In the genomic region with DNA sequence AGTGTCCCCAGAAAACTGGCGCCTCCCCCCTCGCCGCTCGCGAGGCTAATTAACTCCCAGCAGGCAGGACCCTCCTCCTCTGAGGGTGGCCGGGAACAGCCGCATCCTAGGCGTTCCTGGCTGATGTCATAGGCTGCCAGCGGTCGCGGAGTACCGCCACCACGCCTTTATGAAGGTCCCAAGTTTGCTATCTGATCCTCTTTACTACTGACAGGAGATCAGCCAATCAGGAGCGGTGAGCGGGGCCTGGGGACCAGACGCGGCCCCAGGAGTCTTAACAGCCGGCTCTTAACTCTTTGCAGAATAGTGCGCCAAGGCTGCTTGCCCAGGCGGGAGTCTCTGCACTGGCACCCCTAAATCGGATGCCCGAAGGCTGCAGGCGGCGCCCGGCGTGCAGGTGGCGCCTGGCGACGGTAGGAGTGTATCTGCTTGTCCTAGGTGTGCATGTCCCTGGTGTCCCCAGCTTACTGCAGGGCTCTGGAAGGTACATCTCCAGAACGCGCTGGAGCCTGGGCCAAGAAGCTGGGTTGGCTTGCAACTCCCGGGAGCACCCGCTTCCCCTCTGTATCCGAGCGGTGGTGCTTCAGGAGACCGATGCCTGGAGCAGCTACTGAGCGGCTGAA, we compare ENCODE assay signal across 9 mouse cellular contexts. TPM values are rescaled to one million over a fixed set of nuclear protein-coding genes. Genes with fewer than 3 reads are reported as not detected.
A peak's percentile ranks its signal among the peaks of the same experiment; 100 is the strongest.
DNase-seq lines count a peak whose midpoint lies in the region; ATAC-seq lines count a peak whose summit lies in the region.
"Had no signal": no experiment of that assay in that cellular context is flagged by ENCODE, and none has a peak within 500 bp of the region (broad histone marks: within the 10 kb centered on the region; RNA-seq: fewer than 3 reads in every experiment).

A gene (minus strand): TSS at position 139 of the 623 bp plus-strand sequence.

- peak within 1 kb of the TSS; percentile 67 for H3K4me2 ChIP-seq in heart, embryonic 14.5 days (ENCODE audit: low read length)
- peak within 1 kb of the TSS; percentile 93 for H3K4me2 ChIP-seq in limb, embryonic 12.5 days
- H3K4me2 ChIP-seq in neural tube, embryonic 12.5 days (replicated peaks): peak within 1 kb of the TSS; percentile 91

- peak within 1 kb of the TSS; percentile 85 for H3K9ac ChIP-seq in heart, embryonic 14.5 days (ENCODE audit: low read length)
- peak within 1 kb of the TSS; percentile 47 for H3K9ac ChIP-seq in limb, embryonic 12.5 days (replicated peaks)
- peak within 1 kb of the TSS; percentile 42; the same call in 1 of the 2 replicates for H3K9ac ChIP-seq in neural tube, embryonic 12.5 days

- no peaks in the 10 kb centered on the region for H3K9me3 ChIP-seq in heart, embryonic 14.5 days (ENCODE audit: control insufficient read depth, low read length)
- H3K9me3 ChIP-seq in limb, embryonic 12.5 days: no peaks in the 10 kb centered on the region
- H3K9me3 ChIP-seq in neural tube, embryonic 12.5 days: no peaks in the 10 kb centered on the region
- H3K9me3 ChIP-seq: megakaryocyte, embryonic 14.5 days had no signal

- peaks cover 8 to 16% of the 10 kb centered on the region in 2 experiments for H3K4me1 ChIP-seq in heart, embryonic 14.5 days (ENCODE audit: control insufficient read depth in 2 of 2, insufficient read depth in 2 of 2, low read length in 2 of 2)
- peaks cover 22% of the 10 kb centered on the region for H3K4me1 ChIP-seq in limb, embryonic 12.5 days (replicated peaks)
- peaks cover 11% of the 10 kb centered on the region; the same call in 1 of the 2 replicates for H3K4me1 ChIP-seq in neural tube, embryonic 12.5 days
- H3K4me1 ChIP-seq: megakaryocyte, embryonic 14.5 days had no signal

- peak within 1 kb of the TSS; percentile 57 to 92 for H3K4me3 ChIP-seq in heart, embryonic 14.5 days (ENCODE audit: control insufficient read depth in 1 of 2, insufficient read depth in 1 of 2, low read depth in 1 of 2, low read length in 2 of 2)
- H3K4me3 ChIP-seq in limb, embryonic 12.5 days (replicated peaks): peak within 1 kb of the TSS; percentile 44
- H3K4me3 ChIP-seq in neural tube, embryonic 12.5 days: peak within 1 kb of the TSS; percentile 36
- H3K4me3 ChIP-seq: megakaryocyte, embryonic 14.5 days had no signal

- peak within 1 kb of the TSS; percentile 83 to 92 for H3K27ac ChIP-seq in heart, embryonic 14.5 days (replicated peaks in 1 of 2; ENCODE audit: control insufficient read depth in 1 of 2, insufficient read depth in 1 of 2, low read depth in 2 of 2, low read length in 2 of 2)
- no peak within 1 kb of the TSS for H3K27ac ChIP-seq in limb, embryonic 12.5 days
- no peak within 1 kb of the TSS for H3K27ac ChIP-seq in neural tube, embryonic 12.5 days

- peak; percentile 40 for DNase-seq in ovary, adult 18-20 months (ENCODE audit: low spot score)
- no peak for DNase-seq in ovary, postnatal 10 days (ENCODE audit: low spot score)
- DNase-seq in embryo, embryonic 11.5 days (ENCODE audit: low read depth, low spot score): peak; percentile 43
- no peak for DNase-seq in spleen, adult 18-20 months
- DNase-seq in layer of hippocampus, adult 9-10 months (ENCODE audit: low spot score): no peak

- H3K36me3 ChIP-seq in heart, embryonic 14.5 days (ENCODE audit: control insufficient read depth, insufficient read depth, low read length): 0 out of 2 replicates have a peak, but pooled peaks cover 3% of the 10 kb centered on the region
- no peaks in the 10 kb centered on the region for H3K36me3 ChIP-seq in limb, embryonic 12.5 days
- H3K36me3 ChIP-seq in neural tube, embryonic 12.5 days: no peaks in the 10 kb centered on the region

- WGBS in heart, embryonic 14.5 days: under 1% methylated on average over 37 of the region's 37 CpGs
- WGBS in limb, embryonic 12.5 days: under 1% methylated on average over 37 of the region's 37 CpGs
- WGBS in neural tube, embryonic 12.5 days: under 1% methylated on average over 37 of the region's 37 CpGs

- ATAC-seq in heart, embryonic 14.5 days (ENCODE audit: insufficient number of reproducible peaks, insufficient read depth, low FRiP score, low read depth): peak; percentile 89
- ATAC-seq in limb, embryonic 12.5 days (ENCODE audit: insufficient number of reproducible peaks, insufficient read depth, low FRiP score, low TSS enrichment, low read depth): peak; percentile 76
- ATAC-seq in neural tube, embryonic 12.5 days (ENCODE audit: low FRiP score, low read depth): peak; percentile 86

- H3K27me3 ChIP-seq in heart, embryonic 14.5 days (ENCODE audit: control insufficient read depth, insufficient read depth, low read length): no peaks in the 10 kb centered on the region
- H3K27me3 ChIP-seq in limb, embryonic 12.5 days: peaks cover 25% of the 10 kb centered on the region
- peaks cover 9% of the 10 kb centered on the region for H3K27me3 ChIP-seq in neural tube, embryonic 12.5 days (replicated peaks)

RNA-seq across cellular contexts. Expression of the gene that starts here (rescaled TPM):
- polyA plus RNA-seq in heart, embryonic 14.5 days (2014; fragmentation: Nextera tagmentation; extraction: Ambion mirVana): 68.7 and 69.8 TPM in 2 replicates
- 0.49 and 0.56 TPM in 2 replicates for polyA plus RNA-seq in limb, embryonic 12.5 days (2016; fragmentation: Nextera tagmentation; extraction: Ambion mirVana)
- polyA plus RNA-seq in neural tube, embryonic 12.5 days (2016; fragmentation: Nextera tagmentation; extraction: Ambion mirVana): 1.8 and 2.2 TPM in 2 replicates

Comparison
In these comparisons a context has a peak if more than half of its experiments do, and no peak if none do; other contexts are left out.
1. RNA of the gene that starts here (polyA plus RNA-seq): 68.7 to 69.8 TPM in heart, embryonic 14.5 days; 1.8 to 2.2 TPM in neural tube, embryonic 12.5 days and 0.49 to 0.56 TPM in limb, embryonic 12.5 days; every median in the first group is over 10 times any median in the second.
2. DNase-seq: peak in ovary, adult 18-20 months (single experiment) and embryo, embryonic 11.5 days (single experiment); none in ovary, postnatal 10 days (single experiment), spleen, adult 18-20 months (0 of 2) and layer of hippocampus, adult 9-10 months (single experiment).
3. Peak in ATAC-seq, H3K4me3 ChIP-seq, H3K9ac ChIP-seq and H3K4me2 ChIP-seq in limb, embryonic 12.5 days; RNA of the gene not detected or under 1 TPM.
4. H3K27ac ChIP-seq: peak in heart, embryonic 14.5 days (2 of 2); none in limb, embryonic 12.5 days (single experiment) and neural tube, embryonic 12.5 days (single experiment).
5. Peak in every context shown above with its lines, with median percentiles within 50 percentile points of each other: ATAC-seq, H3K4me2 ChIP-seq, H3K4me3 ChIP-seq and H3K9ac ChIP-seq.